Mouse (Mus musculus) cerebellum, adult 11-12 months (tissue): ENCODE data around the gene Srpk2.
A peak's percentile ranks its signal among the peaks of the same experiment; 100 is the strongest.
"Not testable (repeated sequence)": the region's sequence is repeated elsewhere in the genome, so short reads cannot be mapped to it uniquely, and the experiment has no call there.

ENCODE experiments used
- DNase-seq: peaks from one replicate; pipeline ENCODE4 v3.0.0; 2022

Gene Srpk2

DNA sequence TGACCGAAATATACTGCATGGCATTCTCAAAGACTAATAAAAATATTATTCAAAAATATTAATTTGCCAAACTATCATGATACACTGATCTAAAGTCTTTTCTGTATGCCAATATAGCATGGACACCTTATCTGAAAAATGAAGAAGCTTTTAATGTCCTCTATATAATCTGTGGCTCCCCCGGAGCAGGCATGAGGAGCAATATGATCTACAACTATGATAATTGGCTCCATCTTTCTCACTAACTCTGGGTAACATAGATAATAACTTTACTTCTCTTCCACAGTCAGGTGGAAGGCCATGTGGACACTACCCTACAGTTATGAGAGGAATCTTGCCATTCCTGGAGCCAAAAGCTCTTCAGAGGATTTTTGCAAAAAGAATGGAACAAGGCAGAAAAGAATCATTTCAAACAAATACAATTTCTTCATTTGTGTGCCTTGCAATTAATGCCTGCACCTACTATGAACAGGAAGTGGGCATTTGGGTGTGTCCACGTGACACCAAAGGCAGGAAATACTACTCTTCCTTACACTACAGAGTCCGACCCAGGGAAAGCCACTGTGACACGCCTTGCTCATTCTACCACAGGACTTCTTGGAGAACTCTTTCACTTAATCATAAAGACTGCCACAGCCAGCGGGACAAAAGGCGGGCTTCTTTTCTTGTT, 80.2 kb downstream of the Srpk2 start:
- DNase-seq, result no peak

DNA sequence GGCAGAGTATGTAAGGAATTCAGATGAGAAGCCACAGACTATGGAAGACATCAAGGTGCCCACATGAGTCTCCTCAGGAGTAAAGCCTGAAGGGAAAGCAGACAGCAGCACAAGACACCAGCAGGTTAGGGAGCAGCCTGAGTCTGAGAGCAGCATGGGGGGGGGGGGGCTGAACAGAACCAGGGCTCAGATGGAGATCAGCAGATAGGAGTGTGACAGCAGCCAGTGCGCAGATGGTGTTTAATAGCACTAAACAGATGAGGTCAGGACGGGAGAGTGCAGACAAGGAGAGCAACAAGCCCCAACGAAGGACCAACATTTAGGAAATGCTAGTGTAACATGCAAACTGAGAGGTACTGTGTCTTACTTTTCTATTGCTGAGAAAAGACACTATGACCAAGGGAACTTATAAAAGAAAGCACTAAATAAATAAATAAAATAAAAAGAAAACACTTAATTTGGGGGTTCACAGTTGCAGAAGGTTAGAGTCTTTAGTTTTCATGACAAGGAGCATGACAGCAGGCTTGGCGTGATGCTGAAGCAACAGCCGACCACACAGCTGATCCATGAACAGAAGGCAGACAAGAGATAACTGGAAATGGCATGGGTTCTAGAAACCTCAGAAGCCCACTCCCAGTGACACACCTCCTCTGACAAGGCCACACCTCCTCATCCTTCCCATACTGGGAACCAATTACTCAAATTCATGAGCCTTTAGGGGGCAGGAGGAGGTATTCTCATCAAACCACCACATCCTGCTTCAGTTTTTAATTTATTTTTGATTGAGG, 84.5 kb downstream of the Srpk2 start:
- DNase-seq, result peak; percentile 59

DNA sequence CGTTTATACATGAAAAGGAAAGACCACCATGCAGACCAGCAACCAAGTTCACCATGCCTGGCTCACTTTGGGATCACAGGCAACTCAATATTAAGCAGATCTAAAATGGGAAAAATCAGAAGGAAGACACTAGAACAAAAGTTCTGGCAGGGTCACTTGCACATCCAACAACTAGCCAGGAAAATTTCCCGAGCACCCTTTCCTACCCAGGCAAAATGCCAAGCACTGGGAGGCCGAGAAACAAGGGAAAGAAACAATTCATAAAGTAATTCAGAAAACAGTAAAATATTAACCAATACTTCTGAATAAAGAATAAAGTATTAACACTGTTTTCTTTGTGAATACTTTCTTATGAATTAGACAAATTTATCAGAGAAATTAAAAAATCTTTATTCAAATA, 85.2 kb downstream of the Srpk2 start:
- DNase-seq, result no peak

DNA sequence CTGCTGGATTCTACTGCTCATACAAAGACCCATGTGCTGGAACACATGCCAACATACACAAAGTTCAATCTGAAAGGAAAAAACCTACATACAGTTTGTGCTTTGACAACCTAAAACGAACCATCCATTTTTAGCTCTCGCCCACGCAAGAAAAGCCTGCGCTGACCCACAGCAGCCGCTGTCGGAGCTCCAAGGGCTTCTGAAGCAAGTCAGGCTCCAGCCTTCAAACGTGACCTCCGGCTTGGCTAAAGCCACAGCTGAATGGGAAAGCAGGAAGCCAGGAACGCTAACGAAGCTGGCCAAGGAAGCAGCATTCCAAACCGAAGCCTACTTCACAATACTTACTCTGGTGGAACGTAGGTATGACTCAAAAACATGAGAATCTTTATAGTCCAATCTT, 85.9 kb downstream of the Srpk2 start:
- DNase-seq, result peak; percentile 44

DNA sequence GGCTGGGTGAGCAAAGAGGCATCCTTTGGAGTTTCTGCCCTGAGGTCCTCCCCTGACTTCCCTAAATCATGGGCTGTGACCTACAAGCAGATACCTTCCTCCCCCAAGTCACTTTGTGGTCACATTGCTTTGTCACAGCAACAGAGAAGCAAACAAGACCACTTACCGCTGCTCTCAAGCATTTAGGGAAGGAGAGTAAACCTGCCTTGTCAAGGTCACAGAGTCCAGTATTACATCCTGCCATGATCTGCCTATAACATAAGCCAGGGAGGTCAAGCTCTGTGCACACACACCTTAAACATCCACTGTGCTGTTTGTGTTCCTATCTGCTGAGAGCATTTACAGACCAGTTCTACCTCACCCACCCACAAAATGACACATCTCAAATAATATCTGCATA, 86.4 kb downstream of the Srpk2 start:
- DNase-seq, result no peak

DNA sequence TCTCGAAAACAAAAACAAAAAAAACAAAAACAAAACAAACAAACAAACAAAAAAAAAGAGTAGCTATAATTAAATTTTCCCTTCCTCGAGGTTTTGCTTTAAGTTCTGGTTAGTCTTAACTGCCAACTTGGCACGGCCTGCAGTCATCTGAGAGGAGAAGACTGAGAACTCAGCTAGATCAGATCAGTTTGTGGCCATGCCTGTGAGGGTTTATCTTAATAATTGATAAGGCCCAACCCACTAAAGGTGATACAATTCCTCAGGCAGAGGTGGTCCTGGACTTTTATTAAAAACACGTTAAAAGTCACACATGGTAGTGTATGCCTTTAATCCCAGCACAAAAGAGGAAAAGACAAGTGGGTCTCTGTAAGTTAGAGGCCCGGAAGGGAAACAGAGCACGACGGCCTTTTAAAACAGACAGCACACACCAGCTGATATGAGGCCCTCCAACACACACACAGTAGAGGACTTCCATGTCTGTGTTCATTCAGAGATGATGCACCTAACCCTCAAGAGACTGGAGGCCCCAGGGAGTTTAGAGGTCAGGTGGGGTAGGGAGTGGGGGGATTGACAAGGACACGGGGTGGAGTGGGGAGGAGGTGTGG, 87.1 kb downstream of the Srpk2 start:
- DNase-seq, result no peak

DNA sequence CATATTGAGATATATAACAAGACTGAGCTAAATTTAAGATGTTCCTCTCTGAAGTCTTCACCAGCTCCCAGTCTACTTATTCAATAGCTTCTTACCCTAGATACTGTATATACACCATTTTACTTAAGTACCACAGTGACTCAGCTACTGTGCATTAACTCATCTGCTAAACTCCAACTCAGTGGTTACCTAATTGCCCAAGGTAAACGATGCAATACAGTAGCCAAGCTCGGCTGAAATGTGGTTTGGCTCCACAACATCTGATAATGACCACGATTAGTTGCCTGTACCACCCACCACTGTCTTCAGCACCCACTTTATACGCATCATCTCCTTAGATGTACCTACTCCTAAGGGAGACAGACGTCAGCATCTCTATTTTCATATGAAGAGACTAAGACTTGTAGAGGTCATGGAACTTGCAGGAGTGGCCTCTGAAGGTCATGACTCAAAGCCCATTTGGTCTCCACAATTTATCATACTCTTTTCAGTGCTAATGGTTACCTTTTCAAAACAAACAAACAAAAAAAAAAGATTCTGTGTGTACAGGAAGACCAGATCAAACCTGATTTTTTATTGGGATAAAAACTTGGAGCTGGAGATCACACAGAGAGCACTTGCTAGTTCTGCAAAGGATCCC, 88.0 kb downstream of the Srpk2 start:
- DNase-seq, result no peak

DNA sequence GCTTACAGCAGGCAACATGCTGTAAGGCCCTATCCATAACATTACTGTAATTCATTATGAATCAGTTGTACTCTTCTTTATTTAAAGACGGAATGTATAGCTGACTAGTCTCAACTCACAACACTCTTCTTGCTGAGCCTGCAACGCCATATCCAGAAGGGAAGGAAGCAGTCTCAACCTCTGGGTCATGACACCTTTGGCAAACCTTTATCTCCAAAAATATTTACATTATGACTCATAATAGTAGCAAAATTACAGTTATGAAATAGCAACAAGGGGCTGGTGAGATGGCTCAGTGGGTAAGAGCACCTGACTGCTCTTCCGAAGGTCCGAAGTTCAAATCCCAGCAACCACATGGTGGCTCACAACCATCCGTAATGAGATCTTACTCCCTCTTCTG, 94.1 kb downstream of the Srpk2 start:
- not testable (repeated sequence) for DNase-seq

DNA sequence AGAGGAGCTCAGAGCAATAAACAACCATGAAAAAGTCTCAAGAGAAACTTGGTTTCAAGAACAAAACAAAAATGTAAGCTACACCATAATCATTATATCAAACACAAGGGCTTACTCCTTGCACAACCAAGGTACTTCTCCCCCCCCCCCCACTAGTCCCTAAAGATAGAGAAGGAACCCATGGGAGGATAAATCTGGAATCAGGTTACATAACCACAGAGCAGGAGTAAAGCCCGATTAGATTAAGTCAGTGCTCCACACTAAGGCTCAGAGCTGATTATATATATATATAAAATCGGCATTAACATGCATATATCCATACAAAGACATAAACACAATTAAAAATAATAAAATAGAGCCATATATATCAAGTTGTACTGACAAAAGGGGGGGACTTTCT, 96.8 kb downstream of the Srpk2 start:
- no peak for DNase-seq

DNA sequence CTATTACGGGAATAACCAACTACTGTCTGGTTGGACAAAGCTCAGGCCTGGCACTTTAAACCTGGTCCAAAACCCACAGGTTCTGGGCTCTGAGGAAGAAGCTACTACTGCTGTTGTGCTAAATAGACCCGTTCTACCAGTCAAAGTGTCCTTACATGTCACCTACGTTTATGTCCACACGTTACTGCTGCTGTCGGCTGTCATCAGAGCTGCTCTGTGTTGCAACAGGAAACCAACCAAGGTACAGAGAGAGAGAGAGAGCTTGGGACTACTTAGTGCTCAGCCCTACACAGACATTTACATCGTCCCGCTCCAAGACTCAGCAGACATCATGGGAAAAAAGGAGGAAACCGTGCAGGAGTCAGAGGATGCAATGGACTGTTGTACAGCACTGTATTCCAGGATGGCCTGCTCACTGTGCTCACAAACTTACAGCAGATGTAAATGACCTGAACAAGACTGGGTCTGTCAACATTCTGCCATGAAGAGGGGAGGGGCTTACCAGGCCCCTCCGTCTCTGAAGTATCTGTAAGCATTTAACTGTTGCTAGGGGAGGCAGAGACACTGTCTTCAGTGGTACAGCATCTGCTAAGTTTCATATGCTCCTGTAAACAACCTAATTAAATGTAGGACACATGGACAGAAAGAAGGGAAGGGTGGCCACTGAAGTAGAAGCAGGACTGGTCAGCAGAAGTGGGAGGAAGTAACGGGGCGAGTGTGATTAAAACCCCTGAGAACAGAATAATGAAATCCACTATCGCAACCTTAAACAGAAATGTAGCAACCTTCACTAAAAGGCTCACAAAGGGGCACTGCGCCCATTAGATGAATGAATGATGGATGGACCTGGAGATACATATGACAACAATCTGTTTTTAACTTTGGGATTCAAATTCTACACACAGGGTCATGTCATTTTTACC, 97.6 kb downstream of the Srpk2 start:
- DNase-seq, result no peak

DNA sequence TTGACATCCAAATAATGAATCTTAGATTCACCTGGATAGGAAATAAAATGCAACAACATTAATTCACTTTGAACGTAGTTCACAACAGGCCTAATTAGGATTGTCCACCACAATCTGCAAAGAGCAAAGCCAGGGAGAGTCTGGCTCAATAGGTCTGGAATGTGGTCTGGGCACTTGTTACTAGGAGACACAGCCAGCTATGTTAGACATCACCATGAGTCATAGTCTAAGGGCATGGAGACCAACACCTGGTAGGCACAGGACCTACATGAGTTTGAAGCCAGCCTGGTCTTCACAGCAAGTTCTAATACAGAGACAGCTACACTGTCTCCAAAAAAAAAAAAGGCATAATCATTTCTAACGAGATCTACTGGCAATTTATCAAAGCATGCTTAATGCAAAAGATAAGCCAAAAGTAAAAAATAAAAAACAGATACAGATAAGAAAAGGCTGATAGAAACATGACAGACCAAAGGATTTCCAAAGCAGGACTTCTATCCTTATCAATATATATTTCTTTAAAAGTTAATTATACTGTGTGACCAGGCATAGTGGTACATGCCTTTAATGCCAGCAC, 102.8 kb downstream of the Srpk2 start:
- DNase-seq, result no peak

DNA sequence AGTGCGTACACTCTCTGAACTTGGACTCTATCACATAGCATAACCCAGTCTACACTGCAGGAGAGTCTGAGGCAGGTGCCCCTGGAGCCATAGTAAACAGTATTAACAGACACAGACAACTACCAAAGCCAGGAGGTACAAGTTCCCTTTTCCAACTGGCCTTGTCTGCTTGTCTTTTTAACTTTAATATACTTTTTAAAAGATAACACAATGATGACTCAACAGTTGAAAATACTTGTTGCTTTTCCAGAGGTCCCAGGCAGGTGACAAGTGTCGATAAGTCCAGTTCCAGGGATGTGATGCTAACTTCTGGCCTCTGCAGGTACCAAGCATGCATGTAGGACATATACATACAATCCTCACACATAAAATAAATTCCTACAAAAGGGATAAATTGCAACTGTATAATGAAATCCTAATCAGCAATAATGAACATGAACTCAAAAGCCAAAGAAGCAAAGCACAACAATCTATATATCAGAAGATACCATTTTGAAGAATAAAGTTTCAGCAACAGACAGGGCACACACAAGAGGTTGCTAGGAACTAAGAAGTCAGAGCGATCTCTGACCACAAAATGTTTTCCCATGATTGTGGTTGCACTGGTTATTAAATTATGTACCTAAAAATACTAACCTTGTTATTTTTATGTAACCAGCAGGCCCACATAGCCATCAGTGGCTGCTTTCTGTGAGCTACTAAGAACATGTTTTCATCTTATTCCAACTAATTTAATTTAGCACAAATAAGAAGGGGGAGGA, 105.1 kb downstream of the Srpk2 start:
- no peak for DNase-seq

DNA sequence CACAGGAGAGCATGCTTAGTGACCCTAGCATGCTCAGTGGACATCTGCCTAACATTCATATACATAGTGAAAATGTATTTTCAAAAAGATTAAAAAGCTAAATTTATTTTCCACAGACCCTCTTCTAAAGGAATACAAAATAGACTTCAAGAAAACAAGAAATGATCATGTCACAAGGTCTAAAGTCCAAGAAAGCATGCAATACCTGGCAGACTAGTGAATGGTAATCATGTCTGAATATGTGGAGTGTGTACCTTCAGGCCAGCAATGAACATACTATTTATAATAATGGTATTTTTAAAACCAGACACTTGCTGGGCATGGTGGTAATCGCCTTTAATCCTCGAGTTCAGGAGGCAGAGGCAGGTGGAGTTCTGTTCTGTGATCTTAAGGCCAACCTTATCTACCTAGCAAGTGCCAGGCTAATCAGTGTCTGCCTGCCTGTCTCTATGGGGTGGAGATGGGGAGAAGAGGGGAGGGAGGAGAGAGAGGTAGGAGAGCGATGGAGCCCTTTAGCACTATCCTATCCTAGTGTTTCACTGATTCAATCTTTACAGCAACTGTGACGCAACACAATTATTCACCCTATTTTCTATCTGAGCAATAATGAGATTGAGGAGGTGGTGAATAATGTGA, 106.0 kb downstream of the Srpk2 start:
- no peak for DNase-seq

DNA sequence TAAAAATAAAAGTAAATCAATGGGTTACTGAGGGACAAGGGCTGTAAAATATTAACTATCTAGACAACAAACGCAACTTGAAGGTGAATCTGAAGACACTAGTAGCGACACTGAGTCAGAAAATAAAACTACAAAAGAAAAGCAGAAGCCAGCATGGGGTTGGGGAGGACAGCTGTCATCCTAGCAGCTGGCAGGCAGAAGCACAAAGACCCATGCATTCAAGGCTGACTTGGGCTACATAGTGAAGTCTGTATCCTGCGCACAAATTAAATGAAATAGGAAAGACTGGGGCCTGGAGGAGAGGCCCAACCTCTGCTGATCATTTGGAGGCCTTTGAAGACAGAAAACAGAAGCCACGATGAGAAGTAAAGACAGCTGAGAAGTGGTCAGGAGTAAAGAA, 106.6 kb downstream of the Srpk2 start:
- DNase-seq, result no peak

DNA sequence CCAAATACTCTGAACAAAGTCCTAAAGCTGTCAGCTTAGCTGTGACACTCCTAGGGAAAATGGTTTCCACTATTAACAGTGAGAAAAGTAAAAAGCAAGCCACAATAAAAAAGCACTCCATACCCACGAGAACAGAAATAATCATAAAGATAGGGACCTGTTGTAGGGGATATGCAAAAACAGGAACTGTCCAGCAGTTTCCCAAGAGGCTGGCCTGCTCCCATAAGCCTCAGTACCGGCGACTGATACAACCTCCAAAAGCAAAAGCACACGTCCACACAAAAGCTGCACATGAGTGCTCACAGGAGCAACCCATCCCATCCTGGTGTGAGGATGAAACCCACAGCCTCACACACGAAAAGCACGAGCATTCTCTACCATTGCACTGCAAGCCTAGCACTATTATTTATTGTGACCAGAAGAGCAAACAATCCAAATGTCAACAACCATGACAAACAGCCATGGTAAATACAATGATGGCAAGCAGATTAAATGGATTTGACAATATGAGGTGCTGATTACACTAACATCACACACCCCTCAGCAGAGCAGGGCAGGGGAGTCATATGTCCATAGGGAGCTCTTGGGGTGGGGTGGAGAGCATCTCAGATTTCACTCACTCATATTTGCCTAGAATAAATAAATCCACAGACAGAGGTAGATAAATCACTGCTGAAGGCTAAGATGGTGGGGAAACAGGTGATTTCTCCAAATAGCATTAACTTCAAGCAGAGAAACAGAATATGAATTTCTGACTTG, 107.9 kb downstream of the Srpk2 start:
- DNase-seq, result no peak

DNA sequence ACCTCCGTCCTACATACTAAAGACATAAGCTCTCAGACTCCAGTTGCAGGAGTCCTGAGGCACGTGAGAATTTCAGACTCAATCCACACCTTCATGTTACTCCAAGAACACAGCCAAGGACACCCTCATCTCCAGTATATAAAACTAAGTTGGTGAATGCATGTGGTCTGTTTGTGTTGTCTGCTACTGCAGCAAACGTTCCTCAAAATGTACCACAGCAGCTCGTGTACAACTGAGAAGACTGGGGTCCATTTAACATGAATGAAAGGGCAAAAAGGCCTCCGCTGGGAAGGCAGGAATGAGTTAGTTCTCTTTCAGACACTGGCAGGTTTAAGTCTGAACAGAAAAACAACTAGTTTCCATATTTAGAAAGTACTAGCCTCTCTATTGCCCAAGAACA, 110.5 kb downstream of the Srpk2 start:
- DNase-seq, result no peak

DNA sequence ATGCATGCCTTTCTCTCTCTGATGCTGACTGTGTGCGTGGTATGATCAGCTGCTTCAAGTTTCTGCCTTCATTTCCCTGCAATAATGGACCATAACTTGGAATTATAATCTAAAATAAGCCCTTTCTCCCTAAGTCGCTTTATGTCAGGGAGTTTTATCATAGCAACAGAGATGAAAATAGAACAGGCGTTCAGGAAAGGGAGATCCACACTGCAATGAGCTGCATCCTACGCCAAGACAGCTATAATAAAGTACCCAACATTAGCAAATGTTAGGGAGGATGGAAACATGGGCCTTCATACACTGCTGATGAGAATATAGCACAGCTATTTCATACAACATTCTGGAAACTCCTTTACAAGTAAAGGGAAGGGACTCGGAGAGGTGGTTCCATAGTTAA, 116.2 kb downstream of the Srpk2 start:
- no peak for DNase-seq

DNA sequence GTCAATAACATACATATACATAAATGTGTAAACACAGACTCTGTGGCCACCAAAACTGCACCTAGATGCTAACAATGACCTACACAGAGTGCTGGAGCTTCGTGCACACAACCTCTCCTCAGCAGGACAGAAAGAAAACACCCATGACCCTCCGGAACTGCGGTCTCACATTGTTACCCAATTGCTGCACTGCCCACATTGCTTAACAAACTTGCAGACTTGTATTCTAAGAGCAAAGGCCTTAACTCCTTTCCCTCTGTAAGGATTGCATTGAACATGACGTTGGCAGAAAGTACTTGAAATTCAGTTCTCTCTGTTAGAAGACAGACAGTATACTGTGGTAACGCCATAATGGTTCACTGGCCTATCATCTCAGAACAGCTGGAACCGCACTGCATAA, 118.0 kb downstream of the Srpk2 start:
- DNase-seq, result no peak

DNA sequence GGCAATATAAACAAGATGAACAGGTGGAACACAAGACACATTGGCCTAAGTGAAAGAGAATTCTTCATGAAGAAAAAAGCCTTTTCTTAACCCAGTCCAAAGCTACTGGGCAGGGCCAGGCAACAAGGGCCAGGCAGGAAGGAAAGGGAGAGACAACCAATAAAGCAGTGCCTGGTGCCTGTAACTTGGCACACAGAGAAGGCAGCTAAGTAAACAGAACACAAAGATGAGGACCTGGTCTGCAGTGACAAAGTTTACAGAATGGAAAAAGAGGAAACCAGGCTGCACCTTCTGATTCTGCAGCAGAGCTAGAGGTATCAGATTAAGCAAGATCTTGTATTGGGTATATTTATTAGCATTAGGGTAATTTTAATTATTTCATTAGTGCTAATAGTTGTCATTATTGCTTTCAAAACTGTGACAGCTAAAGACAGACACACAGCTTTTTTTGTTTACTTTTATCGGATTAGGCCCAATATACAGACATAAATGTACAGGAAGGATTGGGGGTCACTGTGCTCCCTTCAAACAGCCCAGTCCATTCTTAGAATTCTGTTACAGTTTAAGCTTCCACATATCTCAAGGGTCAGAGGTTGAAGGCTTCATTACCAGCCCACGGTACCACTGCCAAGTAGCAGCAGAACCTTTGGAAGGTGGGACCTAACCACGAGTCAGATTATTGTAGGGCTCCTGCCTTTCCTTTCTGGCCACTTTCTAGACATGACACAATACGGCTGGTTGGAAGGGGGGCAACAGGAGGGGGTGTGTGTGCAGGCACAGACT, 121.9 kb downstream of the Srpk2 start:
- no peak for DNase-seq
